Mouse (Mus musculus): Measurements from ENCODE around the gene Sypl2.

The Sypl2 gene

GRCm38 (mm10) chr3:108204470-108204869, 22.0 kb downstream of the Sypl2 start:
- DNase-seq, result no peak

- peak; percentile 91 to 93 for DNase-seq
These were observed 22.7 kb downstream of the Sypl2 start for GRCm38 (mm10) chr3:108203621-108204325.

GRCm38 (mm10) chr3:108203212-108203611, 23.2 kb downstream of the Sypl2 start:
- DNase-seq, result no peak

- no peak for DNase-seq
These were observed 23.9 kb downstream of the Sypl2 start for GRCm38 (mm10) chr3:108202506-108202905.

GRCm38 (mm10) chr3:108200329-108201323, 25.8 kb downstream of the Sypl2 start, which contains the start of gene Cyb561d1:
Gene Cyb561d1 (minus strand): TSS chr3:108201212.
- DNase-seq, result peak; percentile 97 to 98

GRCm38 (mm10) chr3:108199231-108199630, 27.2 kb downstream of the Sypl2 start:
- no peak for DNase-seq

- DNase-seq, result peak; percentile 76 to 85
These were observed 29.4 kb downstream of the Sypl2 start for GRCm38 (mm10) chr3:108197066-108197497.

GRCm38 (mm10) chr3:108195941-108196590, 30.4 kb downstream of the Sypl2 start:
- peak in 1 of 2 experiments; percentile 38 for DNase-seq

GRCm38 (mm10) chr3:108195287-108195686, 31.2 kb downstream of the Sypl2 start:
- DNase-seq, result no peak

GRCm38 (mm10) chr3:108193686-108194085, 32.8 kb downstream of the Sypl2 start:
- DNase-seq, result no peak

- no peak for DNase-seq
These were observed 36.6 kb downstream of the Sypl2 start for GRCm38 (mm10) chr3:108189897-108190296.

GRCm38 (mm10) chr3:108188716-108189490, 37.5 kb downstream of the Sypl2 start:
- DNase-seq, result no peak

GRCm38 (mm10) chr3:108187111-108187795, 39.2 kb downstream of the Sypl2 start:
- peak in 1 of 2 experiments; percentile 25 for DNase-seq

GRCm38 (mm10) chr3:108186098-108187047, 40.1 kb downstream of the Sypl2 start, which contains the start of gene Amigo1:
Gene Amigo1 (plus strand): TSS chr3:108186335.
- peak; percentile 68 to 76 for DNase-seq

GRCm38 (mm10) chr3:108185460-108186097, 40.9 kb downstream of the Sypl2 start:
- no peak for DNase-seq

- no peak for DNase-seq
These were observed 41.7 kb downstream of the Sypl2 start for GRCm38 (mm10) chr3:108184742-108185141.

- DNase-seq, result no peak
These were observed 45.9 kb downstream of the Sypl2 start for GRCm38 (mm10) chr3:108180514-108180913.

GRCm38 (mm10) chr3:108178756-108179715, 47.4 kb downstream of the Sypl2 start:
- peak; percentile 69 to 76 for DNase-seq
